Mouse (Mus musculus) spleen, adult 2 months (tissue): Measurements from ENCODE around the gene C030005K15Rik.

Source experiments
- CTCF ChIP-seq: fragments of 200-500 bp; IDR thresholded peaks from 2 replicates; pipeline ENCODE4 v1.5.1; 2011; ENCODE audit warnings: mild to moderate bottlenecking, inconsistent platforms; ENCODE audit not compliant: insufficient read depth, insufficient read length, insufficient replicate concordance; ENCODE audit errors: extremely low read depth
- POLR2A ChIP-seq: fragments of 200-500 bp; IDR thresholded peaks from 2 replicates; pipeline ENCODE4 v1.6.1; 2011; ENCODE audit warnings: low read depth, low read length, inconsistent platforms

GRCm38 (mm10) chr10:97768171-97768749 lies 41.7 kb upstream of the C030005K15Rik start:
- TF ChIP-seq CTCF = no peak
- no peak for TF ChIP-seq POLR2A
